Mouse (Mus musculus): Measurements from ENCODE around the gene Nr5a2. TPM values are rescaled to one million over a fixed set of nuclear protein-coding genes. Genes with fewer than 3 reads are reported as not detected.

Nr5a2 gene
- polyA plus RNA-seq, 1 experiment, result 0.10 TPM

- no peak overlapping the region for H3K27ac ChIP-seq (ENCODE audit: insufficient read depth, low read length)
- H3K27me3 ChIP-seq (ENCODE audit: control insufficient read depth, insufficient read depth, low read length), result no peaks in the 10 kb centered on the region; the same call in 1 of the 2 replicates
- 70% methylated on average over 9 of the region's 9 CpGs for WGBS
- no peak for TF ChIP-seq POLR2A (IDR thresholded peaks at IDR 0.05; ENCODE audit: borderline replicate concordance, insufficient read depth, low read length)
- no peak for TF ChIP-seq CTCF (IDR thresholded peaks at IDR 0.05; ENCODE audit: borderline replicate concordance, insufficient read depth, low read depth, low read length)
- no peaks in the 10 kb centered on the region for H3K4me1 ChIP-seq (ENCODE audit: control insufficient read depth, insufficient read depth, low read length)
- no peak overlapping the region for H3K4me3 ChIP-seq (replicated peaks; ENCODE audit: insufficient read depth, low read depth, low read length)
- no peak for DNase-seq
Observed at GRCm38 (mm10) chr1:136918791-136919190, 41.5 kb downstream of the Nr5a2 start.

- TF ChIP-seq POLR2A (IDR thresholded peaks at IDR 0.05; ENCODE audit: borderline replicate concordance, insufficient read depth, low read length) (no peak), CTCF (IDR thresholded peaks at IDR 0.05; ENCODE audit: borderline replicate concordance, insufficient read depth, low read depth, low read length) (no peak)
- Histone ChIP-seq H3K27ac (ENCODE audit: insufficient read depth, low read length) (no peak overlapping the region), H3K4me3 (replicated peaks; ENCODE audit: insufficient read depth, low read depth, low read length) (no peak overlapping the region), H3K4me1 (ENCODE audit: control insufficient read depth, insufficient read depth, low read length) (no peaks in the 10 kb centered on the region), H3K27me3 (ENCODE audit: control insufficient read depth, insufficient read depth, low read length) (no peaks in the 10 kb centered on the region; the same call in 1 of the 2 replicates)
- 14% methylated on average over 11 of the region's 11 CpGs for WGBS
- DNase-seq, result no peak
Observed at GRCm38 (mm10) chr1:136915438-136915837, 44.8 kb downstream of the Nr5a2 start.

GRCm38 (mm10) chr1:136911996-136912395 lies 48.3 kb downstream of the Nr5a2 start:
- H3K4me3 ChIP-seq (replicated peaks; ENCODE audit: insufficient read depth, low read depth, low read length), result no peak overlapping the region
- H3K4me1 ChIP-seq (ENCODE audit: control insufficient read depth, insufficient read depth, low read length), result no peaks in the 10 kb centered on the region
- no peak for DNase-seq
- no peaks in the 10 kb centered on the region; the same call in 1 of the 2 replicates for H3K27me3 ChIP-seq (ENCODE audit: control insufficient read depth, insufficient read depth, low read length)
- no peak for TF ChIP-seq POLR2A (IDR thresholded peaks at IDR 0.05; ENCODE audit: borderline replicate concordance, insufficient read depth, low read length)
- no peak for TF ChIP-seq CTCF (IDR thresholded peaks at IDR 0.05; ENCODE audit: borderline replicate concordance, insufficient read depth, low read depth, low read length)
- WGBS, result 67% methylated on average over 10 of the region's 10 CpGs
- H3K27ac ChIP-seq (ENCODE audit: insufficient read depth, low read length), result no peak overlapping the region

DNA sequence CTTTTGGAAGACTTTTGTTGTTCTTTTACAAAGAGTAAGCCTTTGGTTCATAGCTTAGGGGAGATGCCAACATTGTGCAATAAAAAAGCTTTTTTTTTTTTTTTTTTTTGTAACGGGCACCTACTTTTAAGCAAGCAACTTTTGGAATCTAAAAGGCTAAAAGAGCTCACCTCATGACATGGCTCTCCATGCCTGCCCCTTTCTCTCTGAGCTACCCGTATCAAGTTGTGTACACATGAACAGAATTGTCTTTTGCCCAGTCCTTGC lies 48.7 kb downstream of the Nr5a2 start:
- Histone ChIP-seq H3K27ac (ENCODE audit: insufficient read depth, low read length) (no peak overlapping the region), H3K4me3 (replicated peaks; ENCODE audit: insufficient read depth, low read depth, low read length) (no peak overlapping the region), H3K27me3 (ENCODE audit: control insufficient read depth, insufficient read depth, low read length) (no peaks in the 10 kb centered on the region; the same call in 1 of the 2 replicates), H3K4me1 (ENCODE audit: control insufficient read depth, insufficient read depth, low read length) (no peaks in the 10 kb centered on the region)
- no peak for DNase-seq
- WGBS, result 85% methylated on average over 2 of the region's 2 CpGs
- TF ChIP-seq POLR2A (IDR thresholded peaks at IDR 0.05; ENCODE audit: borderline replicate concordance, insufficient read depth, low read length) (no peak), CTCF (IDR thresholded peaks at IDR 0.05; ENCODE audit: borderline replicate concordance, insufficient read depth, low read depth, low read length) (no peak)

GRCm38 (mm10) chr1:136910741-136911593 lies 49.3 kb downstream of the Nr5a2 start:
- Histone ChIP-seq H3K27me3 (ENCODE audit: control insufficient read depth, insufficient read depth, low read length) (no peaks in the 10 kb centered on the region; the same call in 1 of the 2 replicates), H3K27ac (ENCODE audit: insufficient read depth, low read length) (no peak overlapping the region), H3K4me3 (replicated peaks; ENCODE audit: insufficient read depth, low read depth, low read length) (no peak overlapping the region), H3K4me1 (ENCODE audit: control insufficient read depth, insufficient read depth, low read length) (no peaks in the 10 kb centered on the region)
- TF ChIP-seq POLR2A (IDR thresholded peaks at IDR 0.05; ENCODE audit: borderline replicate concordance, insufficient read depth, low read length), result no peak
- no peak for TF ChIP-seq CTCF (IDR thresholded peaks at IDR 0.05; ENCODE audit: borderline replicate concordance, insufficient read depth, low read depth, low read length)
- WGBS, result 90% methylated on average over 12 of the region's 12 CpGs
- DNase-seq, result no peak

GRCm38 (mm10) chr1:136910144-136910543 lies 50.1 kb downstream of the Nr5a2 start:
- TF ChIP-seq CTCF (IDR thresholded peaks at IDR 0.05; ENCODE audit: borderline replicate concordance, insufficient read depth, low read depth, low read length), result no peak
- Histone ChIP-seq H3K4me3 (replicated peaks; ENCODE audit: insufficient read depth, low read depth, low read length) (no peak overlapping the region), H3K4me1 (ENCODE audit: control insufficient read depth, insufficient read depth, low read length) (no peaks in the 10 kb centered on the region), H3K27me3 (ENCODE audit: control insufficient read depth, insufficient read depth, low read length) (no peaks in the 10 kb centered on the region), H3K27ac (ENCODE audit: insufficient read depth, low read length) (no peak overlapping the region)
- no peak for DNase-seq
- 93% methylated on average over 12 of the region's 12 CpGs for WGBS

DNA sequence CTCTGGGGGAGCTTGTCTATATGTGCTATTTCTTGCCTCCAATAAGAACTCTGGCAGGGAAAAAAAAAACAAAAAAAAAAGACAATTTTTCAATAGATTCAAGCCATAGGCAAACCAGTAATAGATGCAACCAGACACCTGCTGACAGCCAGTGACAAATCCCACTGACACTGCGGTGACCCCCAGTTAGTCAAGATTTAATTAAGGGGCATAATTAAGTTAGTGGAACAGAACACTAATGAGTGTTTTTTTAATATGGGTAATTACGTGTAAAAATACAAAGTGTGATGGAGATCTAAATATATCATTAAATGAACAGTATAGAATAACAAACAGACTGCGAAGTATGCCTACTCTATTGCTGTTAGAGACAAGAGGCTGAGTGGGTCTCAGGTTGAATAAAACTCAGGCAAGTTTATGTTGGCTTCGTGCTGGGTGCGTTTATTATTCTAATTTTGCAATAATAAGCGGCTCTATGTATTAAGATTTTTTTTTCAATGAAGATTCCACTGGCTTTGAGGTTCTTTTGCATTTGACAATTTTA lies 50.7 kb downstream of the Nr5a2 start:
- whole genome bisulfite sequencing, result 85% methylated on average over 6 of the region's 6 CpGs
- no peak for TF ChIP-seq POLR2A (IDR thresholded peaks at IDR 0.05; ENCODE audit: borderline replicate concordance, insufficient read depth, low read length)
- TF ChIP-seq CTCF (IDR thresholded peaks at IDR 0.05; ENCODE audit: borderline replicate concordance, insufficient read depth, low read depth, low read length), result no peak
- Histone ChIP-seq H3K4me1 (ENCODE audit: control insufficient read depth, insufficient read depth, low read length) (no peaks in the 10 kb centered on the region), H3K27ac (ENCODE audit: insufficient read depth, low read length) (no peak overlapping the region), H3K4me3 (replicated peaks; ENCODE audit: insufficient read depth, low read depth, low read length) (no peak overlapping the region), H3K27me3 (ENCODE audit: control insufficient read depth, insufficient read depth, low read length) (no peaks in the 10 kb centered on the region)
- no peak for DNase-seq

DNA sequence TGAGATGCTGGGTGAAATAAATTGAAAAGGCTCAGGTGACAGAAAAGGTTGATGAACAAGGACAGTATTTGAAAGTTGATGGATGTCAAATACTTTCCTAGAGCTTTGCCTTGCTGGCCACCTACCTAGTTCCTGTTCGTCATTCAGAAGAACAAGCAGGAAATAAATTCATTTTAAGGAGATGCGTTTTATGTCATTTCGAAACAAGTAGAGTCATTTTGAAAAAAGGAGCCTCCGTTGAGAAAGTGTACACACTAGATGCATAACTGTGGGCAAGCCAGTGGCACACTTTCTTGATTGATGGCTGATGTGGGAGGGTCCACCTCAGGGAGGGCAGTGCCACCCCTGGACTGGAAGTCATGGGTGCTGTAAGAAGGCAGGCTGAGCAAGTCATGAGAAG lies 62.1 kb downstream of the Nr5a2 start:
- Histone ChIP-seq H3K4me3 (replicated peaks; ENCODE audit: insufficient read depth, low read depth, low read length) (no peak overlapping the region), H3K4me1 (ENCODE audit: control insufficient read depth, insufficient read depth, low read length) (no peaks in the 10 kb centered on the region), H3K27ac (ENCODE audit: insufficient read depth, low read length) (no peak overlapping the region), H3K27me3 (ENCODE audit: control insufficient read depth, insufficient read depth, low read length) (no peaks in the 10 kb centered on the region)
- 95% methylated on average over 4 of the region's 4 CpGs for WGBS
- TF ChIP-seq POLR2A (IDR thresholded peaks at IDR 0.05; ENCODE audit: borderline replicate concordance, insufficient read depth, low read length) (no peak), CTCF (IDR thresholded peaks at IDR 0.05; ENCODE audit: borderline replicate concordance, insufficient read depth, low read depth, low read length) (no peak)
- no peak for DNase-seq

Measured in cerebellum, adult 2 months (tissue).